Comparison of ENCODE assay signal across 24 mouse cellular contexts in genomic region chr17:5984700-5985231, GRCm38 (mm10). TPM values are rescaled to one million over a fixed set of nuclear protein-coding genes. Genes with fewer than 3 reads are reported as not detected.
DNase-seq lines count a peak whose midpoint lies in the region; ATAC-seq and TF ChIP-seq lines count a peak whose summit lies in the region.
"Had no signal": no experiment of that assay in that cellular context is flagged by ENCODE, and none has a peak within 500 bp of the region (broad histone marks: within the 10 kb centered on the region; RNA-seq: fewer than 3 reads in every experiment).

No protein-coding gene starts in this region.

- H3ac ChIP-seq in C2C12 (ENCODE audit: control insufficient read depth, insufficient read length, low read depth): peak overlapping the region; percentile 60
- H3ac ChIP-seq in myocyte (ENCODE audit: control insufficient read depth, insufficient read length): no peak overlapping the region

- peaks cover 11% of the 10 kb centered on the region; the same call in 1 of the 2 replicates for H3K4me1 ChIP-seq in intestine, embryonic 15.5 days (replicated peaks)
- H3K4me1 ChIP-seq in intestine, postnatal 0 days (replicated peaks; ENCODE audit: control insufficient read depth, insufficient read depth, low read length): no peaks in the 10 kb centered on the region
- H3K4me1 ChIP-seq: forebrain, embryonic 13.5 days had no signal

- 0 out of 2 replicates have a peak, but pooled peaks have one; percentile 39 for ATAC-seq in intestine, embryonic 15.5 days
- ATAC-seq in intestine, postnatal 0 days: no peak
- ATAC-seq in megakaryocyte progenitor cell, adult 5-6 weeks (replicated peaks; ENCODE audit: poor library complexity): no peak
- ATAC-seq: activated CD4-positive, CD25-positive, alpha-beta regulatory T cell, adult 4 months; forebrain, embryonic 13.5 days; forebrain, embryonic 16.5 days; Patski had no signal

- H3K79me2 ChIP-seq in C2C12 (ENCODE audit: control insufficient read depth, insufficient read depth) (peaks cover 89% of the 10 kb centered on the region), myocyte (ENCODE audit: control insufficient read depth, insufficient read depth) (peaks cover 59% of the 10 kb centered on the region)

- TF ChIP-seq POLR2A in myocyte (IDR thresholded peaks at IDR 0.05; ENCODE audit: insufficient read length, low read depth): peak; percentile 72

- no peak overlapping the region for H3K9ac ChIP-seq in intestine, embryonic 15.5 days
- H3K9ac ChIP-seq in intestine, postnatal 0 days (ENCODE audit: low read depth, low read length): no peak overlapping the region
- H3K9ac ChIP-seq: forebrain, embryonic 13.5 days; hindbrain, embryonic 12.5 days; hindbrain, embryonic 15.5 days had no signal

- H3K4me3 ChIP-seq in intestine, embryonic 15.5 days (replicated peaks): no peak overlapping the region
- H3K4me3 ChIP-seq in intestine, postnatal 0 days (ENCODE audit: low read depth, low read length): no peak overlapping the region
- H3K4me3 ChIP-seq in C2C12 (ENCODE audit: insufficient read depth, poor library complexity, severe bottlenecking) (peak overlapping the region; percentile 12), myocyte (peak overlapping the region; percentile 25)
- H3K4me3 ChIP-seq: forebrain, embryonic 10.5 days; forebrain, embryonic 13.5 days; heart, adult 2 months; heart, embryonic 10.5 days; hindbrain, embryonic 12.5 days; hindbrain, embryonic 15.5 days had no signal

- no peaks in the 10 kb centered on the region for H3K36me3 ChIP-seq in intestine, embryonic 15.5 days
- peaks cover 7% of the 10 kb centered on the region; the same call in 1 of the 2 replicates for H3K36me3 ChIP-seq in intestine, postnatal 0 days (ENCODE audit: control insufficient read depth, insufficient read depth)
- peaks cover 30% of the 10 kb centered on the region for H3K36me3 ChIP-seq in C2C12 (ENCODE audit: control insufficient read depth, insufficient read depth)
- H3K36me3 ChIP-seq in myocyte (ENCODE audit: control insufficient read depth, insufficient read depth): peaks cover 3% of the 10 kb centered on the region
- H3K36me3 ChIP-seq: forebrain, embryonic 10.5 days; G1E; heart, embryonic 10.5 days; hindbrain, embryonic 12.5 days; hindbrain, embryonic 15.5 days had no signal

- peak; percentile 63 for DNase-seq in ZHBTc4 (ENCODE audit: low read depth, low spot score)
- DNase-seq in layer of hippocampus, postnatal 10 days (ENCODE audit: low spot score in 2 of 2): no peak
- DNase-seq in yolk sac, embryonic 10.5 days (ENCODE audit: low spot score): no peak
- DNase-seq: adrenal gland, adult 8-10 months; adrenal gland, postnatal 25 days; cerebellum, adult 11-12 months; cerebellum, adult 9-10 months; cerebellum, postnatal 14 days; gastrocnemius, postnatal 14 days; heart, adult 2 months had no signal

- no peak overlapping the region for H3K27ac ChIP-seq in intestine, embryonic 15.5 days
- H3K27ac ChIP-seq in intestine, postnatal 0 days (ENCODE audit: low read depth, low read length): no peak overlapping the region
- H3K27ac ChIP-seq: forebrain, embryonic 10.5 days; forebrain, embryonic 13.5 days; heart, adult 2 months; hindbrain, embryonic 12.5 days; hindbrain, embryonic 15.5 days had no signal

- no peaks in the 10 kb centered on the region for H3K27me3 ChIP-seq in intestine, embryonic 15.5 days (replicated peaks)
- H3K27me3 ChIP-seq in intestine, postnatal 0 days (replicated peaks; ENCODE audit: control insufficient read depth, insufficient read depth, low read length): no peaks in the 10 kb centered on the region
- H3K27me3 ChIP-seq in C2C12 (ENCODE audit: control insufficient read depth, insufficient read depth, insufficient read length) (no peaks in the 10 kb centered on the region), myocyte (ENCODE audit: control insufficient read depth, insufficient read depth, insufficient read length) (no peaks in the 10 kb centered on the region)
- H3K27me3 ChIP-seq: forebrain, embryonic 13.5 days; hindbrain, embryonic 12.5 days; hindbrain, embryonic 15.5 days; Patski had no signal

- no peaks in the 10 kb centered on the region for H3K9me3 ChIP-seq in intestine, embryonic 15.5 days
- no peaks in the 10 kb centered on the region for H3K9me3 ChIP-seq in intestine, postnatal 0 days (ENCODE audit: control insufficient read depth)
- H3K9me3 ChIP-seq: forebrain, embryonic 10.5 days; forebrain, embryonic 13.5 days; G1E; heart, embryonic 10.5 days; hindbrain, embryonic 12.5 days; hindbrain, embryonic 15.5 days had no signal

- no peak overlapping the region for H3K4me2 ChIP-seq in intestine, embryonic 15.5 days (replicated peaks)
- no peak overlapping the region for H3K4me2 ChIP-seq in intestine, postnatal 0 days (replicated peaks; ENCODE audit: low read depth)
- peak overlapping the region; percentile 80 for H3K4me2 ChIP-seq in myocyte (ENCODE audit: low read depth)
- H3K4me2 ChIP-seq: forebrain, embryonic 13.5 days; hindbrain, embryonic 12.5 days; hindbrain, embryonic 15.5 days had no signal

- TF ChIP-seq CTCF in intestine, postnatal 0 days (IDR thresholded peaks at IDR 0.05; ENCODE audit: low read depth): no peak
- TF ChIP-seq CTCF in C2C12 (IDR thresholded peaks at IDR 0.05; ENCODE audit: control insufficient read depth, insufficient read depth, insufficient read length): no peak

- H3K79me3 ChIP-seq in C2C12 (ENCODE audit: low read depth): peaks cover 51% of the 10 kb centered on the region

- 73% methylated on average over 13 of the region's 13 CpGs for WGBS in intestine, embryonic 15.5 days
- WGBS in intestine, postnatal 0 days: 49% methylated on average over 13 of the region's 13 CpGs

TF ChIP-seq in C2C12, 6 proteins besides CTCF, POLR2A, EP300 and RAD21:
- TF ChIP-seq MAX (IDR thresholded peaks at IDR 0.05) (no peak), MYOG (IDR thresholded peaks at IDR 0.05; ENCODE audit: control insufficient read depth, extremely low read depth, insufficient read length) (no peak), CEBPB (IDR thresholded peaks at IDR 0.05; ENCODE audit: low read depth) (no peak), FOSL1 (IDR thresholded peaks at IDR 0.05; ENCODE audit: insufficient read depth, low read length, poor library complexity, severe bottlenecking) (no peak), USF1 (IDR thresholded peaks at IDR 0.05; ENCODE audit: low read depth) (no peak), MYOD1 (IDR thresholded peaks at IDR 0.05; ENCODE audit: control insufficient read depth, insufficient read length, low read depth) (no peak)

TF ChIP-seq in myocyte, 11 proteins besides CTCF, POLR2A, EP300 and RAD21:
- TF ChIP-seq CEBPB (IDR thresholded peaks at IDR 0.05; ENCODE audit: insufficient read depth, poor library complexity, severe bottlenecking): no peak
- TF ChIP-seq TCF3 (IDR thresholded peaks at IDR 0.05; ENCODE audit: insufficient read length, low read depth): no peak
- no peak for TF ChIP-seq REST (IDR thresholded peaks at IDR 0.05; ENCODE audit: insufficient read depth, insufficient read length)
- TF ChIP-seq MYOD1 (IDR thresholded peaks at IDR 0.05; ENCODE audit: control insufficient read depth in 1 of 3, insufficient read length in 2 of 3, low read depth in 2 of 3): peak in 1 of 3 experiments; percentile 51
- no peak for TF ChIP-seq TCF12 (IDR thresholded peaks at IDR 0.05; ENCODE audit: insufficient read depth, poor library complexity, severe bottlenecking)
- TF ChIP-seq MYOG (IDR thresholded peaks at IDR 0.05; ENCODE audit: control insufficient read depth in 1 of 3, insufficient read depth in 1 of 3, insufficient read length in 2 of 3, low read depth in 2 of 3): peak in 1 of 3 experiments; percentile 15
- TF ChIP-seq MAX (IDR thresholded peaks at IDR 0.05; ENCODE audit: low read depth): no peak
- peak; percentile 72 for TF ChIP-seq POLR2AphosphoS2 (IDR thresholded peaks at IDR 0.05; ENCODE audit: insufficient read length, low read depth)
- no peak for TF ChIP-seq E2F4 (IDR thresholded peaks at IDR 0.05; ENCODE audit: insufficient read depth)
- TF ChIP-seq SRF (IDR thresholded peaks at IDR 0.05; ENCODE audit: control insufficient read depth, insufficient read length, low read depth): no peak
- TF ChIP-seq USF1 (IDR thresholded peaks at IDR 0.05; ENCODE audit: low read depth): no peak

RNA-seq across cellular contexts. Expression of gene Synj2, which starts 43.7 kb away (rescaled TPM):
- 4.8 and 4.9 TPM in 2 replicates for polyA plus RNA-seq in intestine, embryonic 15.5 days (2015; fragmentation: Nextera tagmentation; extraction: Ambion mirVana)
- 2.1 and 2.6 TPM in 2 replicates for polyA plus RNA-seq in intestine, postnatal 0 days (2015; fragmentation: Nextera tagmentation; extraction: Ambion mirVana)
- polyA plus RNA-seq in C2C12 (2012; fragmentation: generic; extraction: Trizol) (30.9 TPM), myocyte (2012; fragmentation: generic; extraction: Trizol) (32.1 TPM)
- total RNA-seq in layer of hippocampus, postnatal 10 days (2021): 10 to 100 TPM; 37.9 to 38.9 TPM
- 7.5 and 8.3 TPM in 2 replicates for total RNA-seq in megakaryocyte progenitor cell, adult 5-6 weeks (2015)
- total RNA-seq in megakaryocyte progenitor cell, adult 5-6 weeks (2017): 9.8 and 11.0 TPM in 2 replicates

Comparison
In these comparisons a context has a peak if more than half of its experiments do, and no peak if none do; other contexts are left out.
1. H3K4me3 ChIP-seq: peak in C2C12 (single experiment) and myocyte (single experiment); none in intestine, embryonic 15.5 days (single experiment) and intestine, postnatal 0 days (single experiment).